Mouse (Mus musculus) liver, embryonic 14.5 days (tissue): ENCODE results near the gene Plekhn1. TPM values are rescaled to one million over a fixed set of nuclear protein-coding genes. Genes with fewer than 3 reads are reported as not detected.

Source experiments
- ATAC-seq: fragments of 200-750 bp; cut with Nextera tagmentation; 2 replicates; pipeline ENCODE4 v1.8.0; 2017; ENCODE audit warnings: moderate number of reproducible peaks, mild to moderate bottlenecking, moderate library complexity; ENCODE audit not compliant: insufficient read depth
- DNase-seq, 3 experiments: peaks; one replicate each; pipeline ENCODE4 v3.0.0-alpha.2; 2012 to 2013; ENCODE audit warnings: low read depth in 3 of 3, low spot score in 3 of 3
- H3K27ac ChIP-seq: fragments of 300-500 bp; sonication (generic); 2 replicates; pipeline ENCODE4 v1.5.1; 2014; ENCODE audit warnings: moderate library complexity, mild to moderate bottlenecking, control low read depth, inconsistent platforms
- H3K27me3 ChIP-seq: fragments of 300-500 bp; sonication (generic); 2 replicates; pipeline ENCODE4 v1.6.1; 2014; ENCODE audit warnings: mild to moderate bottlenecking, low read length, moderate library complexity; ENCODE audit not compliant: control insufficient read depth, insufficient read depth
- H3K36me3 ChIP-seq: fragments of 300-500 bp; sonication (generic); replicated peaks from 2 replicates; pipeline ENCODE4 v1.6.1; 2014; ENCODE audit warnings: low read depth; ENCODE audit not compliant: control insufficient read depth, insufficient read depth
- H3K4me1 ChIP-seq, 2 experiments: fragments of 200-500 bp in 1 of 2; fragments of 300-500 bp in 1 of 2; sonication (generic) in 1 of 2; replicated peaks; 2 replicates each; pipeline ENCODE4 v1.6.1; 2012 to 2014; ENCODE audit warnings: antibody characterized with exemption in 1 of 2, inconsistent platforms in 1 of 2, low read length in 1 of 2; ENCODE audit not compliant: control insufficient read depth in 2 of 2, insufficient read depth in 2 of 2
- H3K4me2 ChIP-seq: fragments of 300-500 bp; sonication (generic); 2 replicates; pipeline ENCODE4 v1.6.1; 2014; ENCODE audit warnings: low read depth, mild to moderate bottlenecking, control low read depth, moderate library complexity
- H3K4me3 ChIP-seq, 2 experiments: fragments of 200-500 bp in 1 of 2; fragments of 300-500 bp in 1 of 2; sonication (generic) in 1 of 2; 2 replicates each; pipeline ENCODE4 v1.5.1; 2012 to 2014; ENCODE audit warnings: low read depth in 2 of 2, low read length in 2 of 2, mild to moderate bottlenecking in 2 of 2, control low read depth in 1 of 2, inconsistent platforms in 1 of 2, moderate library complexity in 1 of 2; ENCODE audit not compliant: insufficient read depth in 1 of 2
- H3K9ac ChIP-seq: fragments of 300-500 bp; sonication (generic); replicated peaks from 2 replicates; pipeline ENCODE4 v1.6.1; 2014; ENCODE audit warnings: mild to moderate bottlenecking, control low read depth, moderate library complexity
- H3K9me3 ChIP-seq: fragments of 300-500 bp; sonication (generic); 2 replicates; pipeline ENCODE4 v1.6.1; 2016; ENCODE audit warnings: low read length, mixed read lengths; ENCODE audit not compliant: control insufficient read depth
- CTCF ChIP-seq: IDR thresholded peaks from 2 replicates; pipeline ENCODE4 v1.5.1; 2016; ENCODE audit warnings: antibody characterized with exemption, low read depth, control low read depth
- EP300 ChIP-seq: IDR thresholded peaks from 2 replicates; pipeline ENCODE4 v1.6.1; 2016; ENCODE audit warnings: antibody characterized with exemption, low read depth
- WGBS: fragments of 180-500 bp; shearing (Covaris S2); extraction: QIAGEN DNeasy Blood & Tissue Kit; methylation state at CpG from one replicate; pipeline ENCODE4 v1.1.7; 2014; ENCODE audit not compliant: insufficient replicate concordance; 5-methylcytosine and 5-hydroxymethylcytosine counted together
- polyA plus RNA-seq, 2 experiments: library from polyadenylated mRNA; depleted of rRNA in 1 of 2; stranded (reverse) in 1 of 2; unstranded in 1 of 2; fragments of >200 nt; fragmentation: Nextera tagmentation in 1 of 2; extraction: Ambion mirVana in 1 of 2; gene quantifications; 2 replicates each; pipeline versions ENCODE4 v1.2.1 to v1.2.3; 2012 to 2014

Gene Plekhn1
- polyA plus RNA-seq, 2 experiments, result 2.7 to 10.8 TPM

GRCm38 (mm10) chr4:156185950-156186850, 48.5 kb downstream of the Plekhn1 start:
- Histone ChIP-seq H3K36me3 (no peaks in the 10 kb centered on the region), H3K4me3 (peak overlapping the region; percentile 45 to 48), H3K4me1 (peaks cover 17 to 40% of the 10 kb centered on the region in 2 experiments), H3K27ac (no peak overlapping the region), H3K27me3 (no peaks in the 10 kb centered on the region), H3K9me3 (no peaks in the 10 kb centered on the region), H3K4me2 (peak overlapping the region; percentile 69), H3K9ac (peak overlapping the region; percentile 50)
- 10% methylated on average over 31 of the region's 31 CpGs for WGBS
- ATAC-seq, result peak; percentile 44
- TF ChIP-seq CTCF (no peak), EP300 (no peak)
- no peak for DNase-seq

- H3K27me3 ChIP-seq, result no peaks in the 10 kb centered on the region
- peaks cover 17 to 40% of the 10 kb centered on the region in 2 experiments for H3K4me1 ChIP-seq
- peak; percentile 80 for ATAC-seq
- no peak overlapping the region for H3K27ac ChIP-seq
- TF ChIP-seq CTCF (no peak), EP300 (peak; percentile 59)
- peak overlapping the region; percentile 45 to 48 for H3K4me3 ChIP-seq
- DNase-seq, result no peak
- H3K9me3 ChIP-seq, result no peaks in the 10 kb centered on the region
- peak overlapping the region; percentile 50 for H3K9ac ChIP-seq
- H3K36me3 ChIP-seq, result no peaks in the 10 kb centered on the region
- peak overlapping the region; percentile 69 for H3K4me2 ChIP-seq
- 45% methylated on average over 13 of the region's 13 CpGs for WGBS
These were observed 49.2 kb downstream of the Plekhn1 start for GRCm38 (mm10) chr4:156185456-156185949.

DNA sequence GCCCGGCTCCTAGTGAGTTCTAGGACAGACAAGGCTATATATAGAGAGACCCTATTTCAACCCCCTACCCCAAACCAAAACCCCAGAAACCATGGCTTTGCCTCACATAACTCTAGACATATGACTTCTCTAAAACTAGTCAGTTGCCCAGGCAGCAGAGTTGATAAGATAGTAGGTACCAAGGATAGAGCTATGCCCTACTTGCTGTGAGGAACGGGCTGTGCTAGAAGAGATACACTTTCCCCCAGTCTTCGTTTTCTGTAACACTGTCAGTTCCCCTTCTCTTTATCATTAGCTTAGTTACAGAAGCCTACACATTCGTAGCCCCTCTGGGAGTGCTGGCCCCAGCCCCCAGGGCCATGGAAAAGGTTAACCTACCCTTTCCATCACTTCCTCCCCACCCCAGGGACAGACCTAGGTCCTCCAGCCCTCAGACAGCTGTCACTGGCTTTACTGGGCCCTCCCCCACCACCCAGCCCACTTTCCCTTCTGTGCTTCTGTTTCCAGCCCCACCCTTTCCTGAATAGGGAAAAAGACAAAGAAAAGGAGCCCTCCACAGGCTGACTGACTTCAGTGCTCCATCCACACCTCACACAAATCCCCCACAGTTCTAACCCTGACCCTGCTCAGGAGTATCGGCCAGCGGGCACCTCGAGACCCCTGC, 50.2 kb downstream of the Plekhn1 start:
- Histone ChIP-seq H3K27me3 (no peaks in the 10 kb centered on the region), H3K4me3 (no peak overlapping the region), H3K4me1 (peaks cover 17 to 37% of the 10 kb centered on the region in 2 experiments), H3K9me3 (no peaks in the 10 kb centered on the region), H3K27ac (no peak overlapping the region), H3K9ac (no peak overlapping the region), H3K36me3 (no peaks in the 10 kb centered on the region), H3K4me2 (peak overlapping the region; percentile 22; the same call in 1 of the 2 replicates)
- no peak for DNase-seq
- no peak; the same call in 1 of the 2 replicates for ATAC-seq
- no peak for TF ChIP-seq CTCF
- no peak for TF ChIP-seq EP300
- WGBS, result 47% methylated on average over 7 of the region's 7 CpGs

- ATAC-seq (no peak), DNase-seq (no peak)
- TF ChIP-seq EP300 (no peak), CTCF (no peak)
- no peaks in the 10 kb centered on the region; the same call in 1 of the 2 replicates for H3K36me3 ChIP-seq
- H3K27ac ChIP-seq, result no peak overlapping the region
- H3K27me3 ChIP-seq, result no peaks in the 10 kb centered on the region
- no peaks in the 10 kb centered on the region for H3K9me3 ChIP-seq
- no peak overlapping the region for H3K4me2 ChIP-seq
- 43% methylated on average over 5 of the region's 5 CpGs for WGBS
- peaks cover 13 to 30% of the 10 kb centered on the region in 2 experiments for H3K4me1 ChIP-seq
- H3K4me3 ChIP-seq, result no peak overlapping the region
- H3K9ac ChIP-seq, result no peak overlapping the region
These were observed 50.9 kb downstream of the Plekhn1 start for GRCm38 (mm10) chr4:156183747-156184146.

DNA sequence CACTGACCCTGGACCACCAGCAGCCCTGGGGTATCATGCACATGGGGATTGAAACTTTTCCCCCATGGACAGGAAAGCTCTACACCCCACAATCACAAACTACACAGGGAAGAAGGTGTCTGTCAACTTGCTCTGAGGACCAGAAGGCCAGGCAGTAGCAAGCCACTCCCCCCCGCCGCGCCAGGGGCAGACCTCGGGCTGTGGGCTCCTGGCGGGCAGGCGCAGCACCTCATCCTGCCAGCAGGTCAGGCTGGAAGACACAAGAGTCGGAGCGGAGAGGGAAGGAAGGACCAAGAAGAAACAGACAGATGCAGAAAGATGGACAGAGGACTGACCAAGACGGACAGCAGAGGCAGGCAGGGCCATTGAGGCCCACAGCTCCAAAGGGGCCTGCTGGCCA, 57.0 kb downstream of the Plekhn1 start:
- no peak overlapping the region for H3K4me3 ChIP-seq
- TF ChIP-seq CTCF, result no peak
- no peak for TF ChIP-seq EP300
- no peaks in the 10 kb centered on the region for H3K27me3 ChIP-seq
- no peak overlapping the region for H3K9ac ChIP-seq
- DNase-seq (no peak), ATAC-seq (no peak)
- no peaks in the 10 kb centered on the region for H3K9me3 ChIP-seq
- H3K36me3 ChIP-seq, result no peaks in the 10 kb centered on the region; the same call in 1 of the 2 replicates
- 91% methylated on average over 9 of the region's 9 CpGs for WGBS
- H3K4me2 ChIP-seq, result no peak overlapping the region
- H3K4me1 ChIP-seq, result no peaks in the 10 kb centered on the region
- H3K27ac ChIP-seq, result no peak overlapping the region
